Mouse (Mus musculus): ENCODE results near the gene Rab23.
"Not testable (repeated sequence)": the region's sequence is repeated elsewhere in the genome, so short reads cannot be mapped to it uniquely, and the experiment has no call there.

GRCm38 (mm10) chr1:33744815-33745214 lies 25.1 kb downstream of the Rab23 start:
- TF ChIP-seq POLR2A (IDR thresholded peaks at IDR 0.05; ENCODE audit: borderline replicate concordance, low read depth, low read length); CTCF (IDR thresholded peaks at IDR 0.05; ENCODE audit: low read depth, low read length): not testable (repeated sequence)
